Mouse (Mus musculus) E14TG2a.4 (cell line): ENCODE measurements around the gene Sult2a1.
"Not testable (repeated sequence)": the region's sequence is repeated elsewhere in the genome, so short reads cannot be mapped to it uniquely, and the experiment has no call there.

ENCODE experiments used
- H3K27me3 ChIP-seq: 2 replicates; pipeline ENCODE4 v1.6.1; 2014; ENCODE audit warnings: low read length, control low read depth; ENCODE audit not compliant: insufficient read depth
- H3K36me3 ChIP-seq: 2 replicates; pipeline ENCODE4 v1.6.1; 2014; ENCODE audit warnings: low read length, control low read depth; ENCODE audit not compliant: insufficient read depth
- H3K4me1 ChIP-seq: replicated peaks from 2 replicates; pipeline ENCODE4 v1.6.1; 2014; ENCODE audit warnings: low read depth, low read length, control low read depth
- H3K4me3 ChIP-seq: replicated peaks from 2 replicates; pipeline ENCODE4 v1.5.1; 2014; ENCODE audit warnings: mild to moderate bottlenecking, low read length
- H3K9me3 ChIP-seq: 2 replicates; pipeline ENCODE4 v1.6.1; 2014; ENCODE audit warnings: low read length, control low read depth
- CTCF ChIP-seq: conservative IDR thresholded peaks from 2 replicates; pipeline ENCODE4 v1.5.1; 2014; ENCODE audit warnings: low read length
- NANOG ChIP-seq: IDR thresholded peaks from 2 replicates; pipeline ENCODE4 v1.6.1; 2014; ENCODE audit warnings: borderline replicate concordance, low read length, mixed read lengths
- POU5F1 ChIP-seq: IDR thresholded peaks from 2 replicates; pipeline ENCODE4 v1.6.1; 2014; ENCODE audit warnings: low read length, borderline replicate concordance

The Sult2a1 gene

GRCm38 (mm10) chr7:13837309-13837708, at the start of gene Sult2a1:
Gene Sult2a1, minus strand, starts transcription at chr7:13837409.
- H3K9me3 ChIP-seq, H3K4me3 ChIP-seq, H3K27me3 ChIP-seq, H3K4me1 ChIP-seq, H3K36me3 ChIP-seq: not testable (repeated sequence)

GRCm38 (mm10) chr7:13813913-13814312, 23.3 kb downstream of the Sult2a1 start:
- Histone ChIP-seq H3K36me3 (no peaks in the 10 kb centered on the region), H3K27me3 (no peaks in the 10 kb centered on the region), H3K4me3 (no peak overlapping the region), H3K9me3 (no peaks in the 10 kb centered on the region), H3K4me1 (no peaks in the 10 kb centered on the region)
- TF ChIP-seq NANOG (no peak), CTCF (no peak), POU5F1 (no peak)
